Mouse (Mus musculus) testis, adult 2 months (tissue): ENCODE results near the gene Grhpr. TPM values are rescaled to one million over a fixed set of nuclear protein-coding genes. Genes with fewer than 3 reads are reported as not detected.

Source experiments
- H3K27ac ChIP-seq: fragments of 200-500 bp; 2 replicates; pipeline ENCODE4 v1.5.1; 2012; ENCODE audit warnings: low read depth, low read length; ENCODE audit not compliant: control insufficient read depth, insufficient read depth
- H3K27me3 ChIP-seq: fragments of 200-500 bp; 2 replicates; pipeline ENCODE4 v1.6.1; 2012; ENCODE audit warnings: mild to moderate bottlenecking, low read length, moderate library complexity; ENCODE audit not compliant: control insufficient read depth, insufficient read depth
- H3K36me3 ChIP-seq: fragments of 200-500 bp; 2 replicates; pipeline ENCODE4 v1.6.1; 2012; ENCODE audit warnings: mild to moderate bottlenecking, low read length; ENCODE audit not compliant: control insufficient read depth, insufficient read depth
- H3K4me1 ChIP-seq: fragments of 200-500 bp; 2 replicates; pipeline ENCODE4 v1.6.1; 2012; ENCODE audit warnings: low read length; ENCODE audit not compliant: control insufficient read depth, insufficient read depth
- H3K4me3 ChIP-seq: fragments of 200-500 bp; 2 replicates; pipeline ENCODE4 v1.5.1; 2012; ENCODE audit warnings: low read depth, mild to moderate bottlenecking, low read length, moderate library complexity, mixed read lengths; ENCODE audit not compliant: control insufficient read depth
- CTCF ChIP-seq: fragments of 200-500 bp; IDR thresholded peaks from 2 replicates; pipeline ENCODE4 v1.5.1; 2012; ENCODE audit warnings: low read depth, mild to moderate bottlenecking, inconsistent platforms, low read length, moderate library complexity; ENCODE audit not compliant: control insufficient read depth, insufficient read depth, insufficient replicate concordance
- POLR2A ChIP-seq: fragments of 200-500 bp; IDR thresholded peaks from 2 replicates; pipeline ENCODE4 v1.6.1; 2012; ENCODE audit warnings: low read depth, mild to moderate bottlenecking, inconsistent platforms, low read length, moderate library complexity; ENCODE audit not compliant: control insufficient read depth
- polyA plus RNA-seq: library from polyadenylated mRNA; depleted of rRNA; stranded (reverse); fragments of >200 nt; gene quantifications from 2 replicates; pipeline ENCODE4 v1.2.3, GENCODE M21; 2012

Gene Grhpr
- polyA plus RNA-seq, 1 experiment = 13.1 TPM

DNA sequence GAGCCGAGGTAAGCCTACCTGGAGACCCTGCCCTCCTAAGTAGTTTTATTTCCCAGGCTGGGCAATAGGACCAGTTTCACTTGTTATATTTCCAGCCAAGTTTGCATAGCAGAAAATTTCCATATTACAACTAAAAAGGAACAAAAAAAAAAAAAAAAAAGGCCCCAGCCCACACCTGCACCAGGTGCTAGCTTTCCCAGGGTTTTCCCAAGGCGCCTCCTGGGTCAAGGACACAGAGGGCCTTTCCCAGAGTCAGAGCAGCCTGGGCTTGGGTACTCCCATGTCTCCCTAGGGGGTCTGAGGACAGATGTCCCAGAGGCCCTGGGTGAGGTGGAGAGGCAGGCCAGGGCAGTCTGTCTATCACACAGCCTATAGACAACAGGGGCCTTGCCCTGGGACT is 16.0 kb upstream of the Grhpr start:
- no peak for TF ChIP-seq CTCF
- no peak for TF ChIP-seq POLR2A
- Histone ChIP-seq H3K4me3 (no peak overlapping the region), H3K4me1 (no peaks in the 10 kb centered on the region), H3K36me3 (no peaks in the 10 kb centered on the region), H3K27me3 (no peaks in the 10 kb centered on the region), H3K27ac (no peak overlapping the region)

DNA sequence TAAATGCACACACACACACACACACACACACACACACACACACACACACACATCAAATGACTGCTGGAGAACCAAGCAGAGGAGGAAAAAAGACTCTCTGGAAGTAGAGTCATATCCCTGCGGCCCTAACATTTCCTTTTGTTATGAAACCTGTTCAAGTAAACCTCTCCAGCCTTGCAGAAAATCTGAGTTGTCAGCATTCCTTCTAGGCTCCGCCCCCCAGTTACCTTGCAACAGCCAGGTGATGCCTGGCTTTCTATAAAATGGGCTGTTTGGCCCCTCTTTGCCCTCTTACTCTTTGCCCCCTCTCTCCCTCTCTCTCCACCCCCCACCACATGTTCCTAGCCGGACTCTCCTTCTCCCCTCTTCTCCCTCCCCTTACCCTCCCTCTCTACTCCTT is 15.5 kb upstream of the Grhpr start:
- Histone ChIP-seq H3K27ac (no peak overlapping the region), H3K27me3 (no peaks in the 10 kb centered on the region), H3K4me3 (no peak overlapping the region), H3K4me1 (peaks cover 2% of the 10 kb centered on the region; the same call in 1 of the 2 replicates), H3K36me3 (no peaks in the 10 kb centered on the region)
- TF ChIP-seq POLR2A (no peak), CTCF (no peak)

DNA sequence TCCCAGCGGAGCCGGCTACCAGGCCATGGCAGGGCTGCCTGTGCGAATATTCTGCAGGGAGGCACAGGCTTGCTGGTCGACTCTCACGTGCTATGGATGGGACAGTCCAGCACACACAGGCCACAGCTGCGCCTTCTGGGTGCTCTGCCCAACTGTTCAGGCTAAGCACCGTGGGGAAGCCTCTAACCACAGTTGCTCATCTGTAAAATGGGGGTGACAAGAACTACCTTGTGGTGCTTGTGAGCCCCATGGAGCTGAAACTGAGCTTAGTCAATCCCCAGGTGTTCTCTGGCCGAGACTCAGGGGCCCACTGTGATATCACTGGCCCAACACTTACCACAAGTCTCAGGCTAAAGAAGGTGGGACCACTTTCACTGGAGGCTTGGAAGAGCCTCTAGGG is 13.8 kb upstream of the Grhpr start:
- H3K27ac ChIP-seq = no peak overlapping the region
- no peak for TF ChIP-seq POLR2A
- no peak for TF ChIP-seq CTCF
- no peaks in the 10 kb centered on the region for H3K27me3 ChIP-seq
- peaks cover 5% of the 10 kb centered on the region for H3K4me1 ChIP-seq
- no peaks in the 10 kb centered on the region for H3K36me3 ChIP-seq
- H3K4me3 ChIP-seq = no peak overlapping the region

DNA sequence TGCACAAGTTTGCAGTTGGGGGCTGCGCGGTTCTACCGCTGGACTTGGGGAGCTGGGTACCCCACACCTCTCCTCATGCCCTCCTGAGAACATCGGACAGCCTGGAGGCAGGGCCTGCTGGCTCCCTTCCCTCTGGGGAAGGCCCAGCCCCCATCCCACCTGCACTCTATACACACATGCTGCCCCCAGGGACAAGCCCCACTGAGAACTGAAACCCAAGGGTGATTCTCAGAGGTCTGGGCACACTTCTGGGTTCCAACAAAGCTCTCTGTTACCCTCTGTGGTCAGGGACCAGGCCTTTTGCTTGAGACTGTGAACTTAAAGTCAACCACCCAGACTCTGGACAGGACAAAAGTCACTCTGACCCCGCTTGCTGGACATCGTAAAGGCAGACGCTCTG is 11.1 kb upstream of the Grhpr start:
- H3K4me3 ChIP-seq = no peak overlapping the region
- H3K27me3 ChIP-seq = no peaks in the 10 kb centered on the region
- peaks cover 5% of the 10 kb centered on the region for H3K4me1 ChIP-seq
- no peaks in the 10 kb centered on the region for H3K36me3 ChIP-seq
- TF ChIP-seq POLR2A (no peak), CTCF (no peak)
- no peak overlapping the region for H3K27ac ChIP-seq

DNA sequence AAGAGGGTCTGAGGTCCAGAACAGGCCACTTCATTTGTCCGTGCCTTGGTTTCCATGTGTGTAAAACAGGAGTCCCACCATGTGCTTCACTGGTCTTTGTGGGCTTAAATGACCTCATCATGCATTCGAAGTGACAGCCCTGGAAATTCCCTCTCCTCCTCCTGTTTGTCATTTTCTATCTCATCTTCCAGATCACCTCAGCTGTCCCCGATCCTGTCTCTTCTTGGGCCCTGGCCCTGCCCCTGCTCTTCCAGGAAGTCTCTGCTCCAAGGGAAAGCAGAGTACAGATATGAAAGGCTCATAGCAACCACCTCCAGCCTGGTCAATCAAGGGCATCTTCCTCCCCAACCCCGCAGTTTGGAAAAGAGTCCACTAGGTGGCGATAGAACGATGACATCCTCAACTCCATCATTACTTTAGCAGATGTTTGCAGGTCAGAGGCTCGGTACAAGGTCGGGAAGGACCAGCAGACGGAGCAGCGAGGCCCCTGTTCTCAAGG is 10.5 kb upstream of the Grhpr start:
- Histone ChIP-seq H3K27ac (no peak overlapping the region), H3K4me3 (no peak overlapping the region), H3K36me3 (no peaks in the 10 kb centered on the region), H3K27me3 (no peaks in the 10 kb centered on the region), H3K4me1 (peaks cover 5% of the 10 kb centered on the region)
- TF ChIP-seq POLR2A = no peak
- peak; percentile 65; the same call in 1 of the 2 replicates for TF ChIP-seq CTCF

DNA sequence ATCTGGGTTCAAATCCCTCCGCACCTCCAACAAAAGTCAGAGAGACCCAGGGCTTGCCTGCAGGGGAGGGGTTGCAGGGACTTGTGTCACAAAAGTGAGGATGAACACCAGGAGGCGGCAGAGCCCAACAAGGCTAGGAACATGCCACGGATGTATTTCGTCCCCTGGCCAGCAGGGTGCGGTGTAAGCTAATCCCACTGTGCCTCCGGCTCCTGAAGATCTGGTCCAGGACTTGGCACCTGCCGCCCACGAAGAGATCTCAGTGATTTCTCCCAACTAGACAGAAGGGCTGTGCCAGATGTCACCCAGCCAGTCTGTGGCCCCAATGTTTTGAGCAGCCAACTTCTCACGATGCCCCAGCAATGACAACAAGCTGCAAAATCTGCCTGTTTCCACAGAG is 7.7 kb upstream of the Grhpr start:
- Histone ChIP-seq H3K4me3 (peak overlapping the region; percentile 30), H3K36me3 (no peaks in the 10 kb centered on the region), H3K27ac (no peak overlapping the region), H3K27me3 (no peaks in the 10 kb centered on the region), H3K4me1 (peaks cover 5% of the 10 kb centered on the region)
- no peak for TF ChIP-seq POLR2A
- peak; percentile 95; the same call in 1 of the 2 replicates for TF ChIP-seq CTCF

DNA sequence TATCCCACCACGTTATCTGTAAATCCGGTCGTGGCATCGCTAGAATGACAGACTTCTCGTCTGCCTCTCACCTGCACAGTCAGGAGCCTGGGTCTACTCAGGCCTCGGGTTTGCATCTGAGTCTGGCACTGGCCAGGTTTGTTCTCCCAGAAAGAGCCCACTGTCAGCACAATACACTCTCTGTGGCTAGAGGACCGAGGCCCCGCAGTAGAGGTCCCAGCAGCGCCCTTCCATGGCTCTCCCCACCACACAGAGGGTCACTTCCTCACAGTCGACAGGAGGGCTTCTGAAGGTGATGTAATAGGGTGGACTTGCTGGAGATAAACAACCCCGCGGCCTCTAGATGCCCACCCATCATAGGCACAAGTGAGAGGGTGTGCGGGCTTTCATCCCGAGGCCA is 7.3 kb upstream of the Grhpr start:
- no peaks in the 10 kb centered on the region for H3K27me3 ChIP-seq
- peaks cover 5% of the 10 kb centered on the region for H3K4me1 ChIP-seq
- H3K4me3 ChIP-seq = peak overlapping the region; percentile 30
- no peak for TF ChIP-seq POLR2A
- no peak for TF ChIP-seq CTCF
- H3K27ac ChIP-seq = no peak overlapping the region
- H3K36me3 ChIP-seq = no peaks in the 10 kb centered on the region

DNA sequence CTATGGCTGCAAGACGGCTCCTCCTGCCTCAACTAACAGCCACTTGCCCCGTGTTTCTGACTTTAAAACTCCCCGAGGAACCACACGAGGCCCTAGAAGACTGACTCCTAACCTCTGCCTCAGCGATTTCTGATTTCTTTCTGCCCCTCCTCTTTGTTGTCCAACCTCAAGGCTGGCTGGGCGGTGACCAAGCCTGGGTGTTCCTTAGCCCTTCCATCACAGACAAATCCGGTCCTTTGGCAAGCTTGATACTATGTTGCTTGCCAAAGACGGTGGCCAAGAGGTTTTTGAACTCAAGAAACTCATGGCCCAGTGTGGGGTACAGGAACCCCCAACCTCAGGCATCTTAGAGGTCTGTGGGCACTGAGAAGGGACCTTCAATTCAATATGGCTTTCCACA is 6.9 kb upstream of the Grhpr start:
- H3K27ac ChIP-seq = no peak overlapping the region
- no peaks in the 10 kb centered on the region for H3K36me3 ChIP-seq
- TF ChIP-seq CTCF = no peak
- TF ChIP-seq POLR2A = no peak
- peaks cover 5% of the 10 kb centered on the region for H3K4me1 ChIP-seq
- no peaks in the 10 kb centered on the region for H3K27me3 ChIP-seq
- H3K4me3 ChIP-seq = no peak overlapping the region
